Mouse (Mus musculus): ENCODE data around the gene Itga1.

Gene Itga1

DNA sequence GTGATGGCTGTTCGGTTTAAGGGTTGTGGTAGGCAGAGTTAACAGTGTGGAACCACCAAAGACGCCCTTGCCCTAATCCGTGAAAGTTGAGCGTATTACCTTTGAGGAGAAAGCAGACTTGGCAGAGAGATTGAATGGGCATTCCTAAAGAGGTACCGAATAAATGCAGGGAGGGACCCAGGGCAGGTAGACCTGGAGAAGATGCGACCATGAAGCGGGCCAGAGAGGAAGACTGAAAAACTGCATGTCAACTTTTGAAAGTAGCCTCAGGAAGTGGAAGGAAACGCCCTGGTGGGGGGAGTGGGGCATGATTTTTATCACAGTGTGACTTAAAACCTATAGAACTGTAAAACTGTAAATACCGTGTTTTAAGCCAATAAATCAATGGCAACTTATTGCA, 2.4 kb downstream of the Itga1 start:
- in situ Hi-C loops (cut with MseI, MboI): no loop called here

DNA sequence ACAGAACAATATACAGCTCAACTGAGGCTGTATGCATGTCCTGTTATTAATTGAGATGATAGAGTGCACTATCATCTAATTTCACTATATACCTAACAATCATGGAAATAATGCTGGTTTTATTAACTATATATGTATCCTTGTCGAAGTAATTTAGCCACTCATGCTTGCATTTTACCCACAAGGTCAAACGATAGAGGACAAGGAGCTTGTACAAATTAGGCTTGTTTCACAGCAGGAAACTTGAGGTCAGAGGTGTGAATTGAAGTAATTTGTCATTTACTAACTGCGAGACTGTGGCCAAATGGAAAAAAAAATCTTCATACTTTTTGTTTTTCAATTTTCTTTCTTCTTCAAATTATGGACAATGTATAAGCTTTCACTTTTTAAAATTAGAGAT, 3.5 kb downstream of the Itga1 start:
- in situ Hi-C loops (cut with MseI, MboI): no loop called here

DNA sequence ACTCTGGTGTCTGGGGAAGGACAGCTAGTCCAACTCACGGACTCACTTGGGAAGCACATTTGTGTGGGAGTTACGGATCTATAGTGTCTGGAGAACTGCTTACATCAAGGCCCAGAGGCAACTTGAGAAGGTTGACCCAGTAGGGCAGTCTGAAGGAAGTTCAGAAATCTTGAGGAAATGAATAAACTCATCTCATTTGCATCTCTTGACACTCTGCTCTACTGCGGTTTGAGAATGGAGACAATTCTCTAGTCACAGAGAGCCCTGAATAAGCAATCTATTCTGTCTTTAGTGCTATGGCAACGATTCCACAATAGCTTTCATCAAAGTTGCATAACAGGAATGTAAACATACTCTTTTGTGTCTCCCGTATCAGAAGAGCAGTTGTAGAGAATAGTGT, 4.8 kb downstream of the Itga1 start:
- in situ Hi-C loops (cut with MseI, MboI): no loop called here

DNA sequence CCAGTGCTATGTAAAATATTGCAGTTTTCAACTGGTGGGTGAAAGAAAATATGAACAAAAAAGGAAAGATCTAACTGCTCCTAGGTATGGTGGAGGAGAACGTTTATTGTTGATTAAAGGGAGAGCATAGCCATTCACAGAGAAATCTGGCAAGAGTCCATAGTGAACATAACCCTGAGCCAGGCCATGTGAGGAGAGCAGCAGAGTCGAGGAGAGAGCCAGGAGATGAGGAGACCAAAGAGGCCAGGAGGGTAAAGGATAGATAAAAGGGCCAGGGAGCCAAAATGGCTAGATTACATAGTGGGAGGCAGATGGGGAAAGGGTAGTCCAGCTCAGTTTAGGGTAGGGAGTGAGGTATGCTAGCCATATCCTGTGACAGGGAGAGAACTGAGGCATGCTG, 5.5 kb downstream of the Itga1 start:
- in situ Hi-C loops (cut with MseI, MboI): no loop called here

DNA sequence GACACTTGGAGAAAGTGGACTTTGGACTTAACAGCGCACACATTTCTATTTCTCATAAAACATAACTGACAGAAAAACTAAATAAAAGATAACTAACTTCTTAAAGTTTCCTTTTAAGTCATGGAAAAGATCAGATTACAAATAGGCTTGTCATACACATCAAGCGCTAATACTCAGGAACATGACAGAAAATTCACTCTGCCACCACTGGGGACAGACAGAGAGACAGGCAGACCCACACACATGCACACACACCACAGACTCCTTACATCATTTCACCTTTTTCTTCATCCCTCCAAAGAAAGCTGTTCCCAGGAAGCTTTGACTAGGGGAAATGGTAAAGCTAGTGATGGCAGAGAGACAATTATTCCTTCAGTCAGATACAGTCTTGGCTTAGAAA, 6.4 kb downstream of the Itga1 start:
- in situ Hi-C loops (cut with MseI, MboI): no loop called here

DNA sequence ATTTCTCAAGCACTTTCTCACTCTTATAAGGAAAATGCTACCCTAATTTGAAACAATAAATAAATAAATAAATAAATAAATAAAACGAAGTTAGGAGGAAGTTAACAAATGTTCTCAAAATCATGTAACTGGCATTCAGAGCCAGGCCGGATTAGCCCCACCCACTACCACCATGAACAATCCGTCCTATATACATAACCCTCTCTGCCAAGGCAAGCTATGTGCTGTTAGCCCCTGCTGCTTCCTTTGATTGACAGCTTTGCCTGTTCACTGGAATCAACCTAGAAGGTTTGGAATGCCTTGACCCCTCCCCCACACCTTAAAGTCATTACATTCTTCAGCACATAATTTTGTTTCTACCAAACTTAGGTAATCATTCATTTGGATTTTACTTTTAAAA, 10.3 kb downstream of the Itga1 start:
- in situ Hi-C loops (cut with MseI, MboI): no loop called here

DNA sequence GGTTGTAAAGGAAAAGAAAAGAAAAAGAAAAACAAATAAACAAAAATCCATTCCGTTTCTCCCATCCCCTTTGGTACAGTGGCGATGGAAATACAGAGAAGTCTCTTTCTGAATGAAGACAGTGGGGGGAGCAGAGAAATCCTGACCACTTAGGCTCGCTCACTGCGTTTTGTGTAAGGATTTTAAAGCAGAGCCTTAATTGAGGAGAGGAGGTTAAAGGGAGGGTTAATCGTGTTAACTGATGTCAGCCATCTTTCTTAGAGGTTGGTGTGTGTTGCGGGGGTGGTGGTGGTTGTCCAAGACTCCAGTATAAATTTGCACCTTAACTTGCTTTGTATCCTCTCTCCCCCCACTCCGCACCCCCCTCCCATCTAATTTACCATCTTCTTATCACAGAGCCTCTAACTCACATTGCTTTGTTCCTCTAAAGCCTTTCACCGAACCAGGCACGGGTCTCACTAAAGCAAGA, 10.8 kb downstream of the Itga1 start:
- in situ Hi-C loops (cut with MseI, MboI): no loop called here

DNA sequence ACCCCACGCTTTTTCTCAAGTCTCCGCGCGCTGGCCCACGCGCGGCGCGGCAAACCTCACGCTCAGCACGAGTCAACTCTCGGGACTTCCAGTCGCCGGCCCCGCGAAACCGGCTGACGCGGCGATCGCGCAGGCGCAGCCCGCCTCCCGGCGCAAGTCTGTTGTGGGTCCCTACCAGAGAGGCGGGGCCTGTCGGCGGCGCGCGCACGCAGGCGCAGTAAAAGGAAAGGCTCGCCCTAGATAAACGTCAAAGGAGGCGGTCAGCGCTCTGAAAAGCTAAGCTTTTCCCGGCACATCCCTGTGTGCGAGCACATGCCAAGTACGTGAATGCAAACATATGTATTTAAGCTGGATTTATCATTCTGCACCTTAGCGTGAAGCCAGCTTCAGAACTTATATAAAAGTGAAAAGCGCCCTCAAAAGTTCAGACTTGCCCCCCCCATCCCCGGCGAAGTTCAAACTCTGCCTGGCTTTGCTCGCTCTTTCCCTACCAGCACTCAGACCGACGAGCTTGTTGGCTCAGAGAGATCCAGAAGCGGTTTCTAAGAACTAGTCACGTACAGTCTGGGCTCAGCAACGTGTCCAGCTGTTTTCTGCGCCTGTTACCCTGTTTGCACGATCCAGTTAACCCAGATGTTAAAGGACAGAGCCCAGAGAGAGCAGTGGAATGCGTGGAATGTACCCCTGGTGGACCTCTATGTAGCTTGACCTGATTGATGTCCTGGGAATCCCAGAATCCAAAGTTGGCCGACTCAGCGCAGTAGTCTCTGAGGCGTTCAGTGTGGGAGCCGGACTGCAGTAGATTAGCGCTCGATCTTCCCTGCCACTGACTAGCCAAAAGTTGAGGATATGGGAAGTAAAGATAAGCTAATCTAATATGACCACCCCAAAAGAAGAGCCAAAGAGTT, 11.4 kb downstream of the Itga1 start, which contains the start of gene Pelo:
Pelo (minus strand) TSS at position 118 of the 908 bp plus-strand sequence.
- in situ Hi-C loops (cut with MseI, MboI): no loop called here

DNA sequence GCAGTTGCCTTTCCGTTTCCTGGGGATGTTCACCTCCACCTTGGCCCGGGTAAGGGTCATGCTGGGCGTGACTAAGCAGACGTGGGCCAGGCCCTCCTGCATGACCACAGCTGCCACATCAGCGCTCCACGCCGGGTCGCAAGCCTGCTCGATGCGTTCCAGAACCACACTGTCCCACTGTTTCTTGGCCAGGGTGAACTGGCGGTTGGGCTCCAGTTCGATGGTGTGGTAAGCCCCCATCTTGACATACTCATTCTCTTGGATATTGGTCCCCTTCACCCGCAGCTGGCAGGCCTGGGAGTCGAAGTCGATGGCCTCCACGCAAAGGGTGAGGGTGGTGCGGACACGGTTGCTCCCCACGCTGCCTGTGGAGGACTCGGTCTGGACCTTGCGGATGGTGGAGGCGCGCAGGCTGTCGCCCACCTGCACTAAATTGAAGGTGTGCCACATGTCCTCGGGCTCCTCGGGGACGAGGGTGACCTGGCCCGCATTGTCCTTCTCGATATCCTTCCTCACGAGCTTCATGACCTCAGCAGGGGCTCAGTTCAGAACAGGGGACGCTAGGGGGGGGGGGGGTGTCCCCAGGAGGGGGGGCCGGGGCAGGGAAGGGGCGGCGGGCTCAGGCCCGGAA, 12.3 kb downstream of the Itga1 start:
- in situ Hi-C loops (cut with MseI, MboI): no loop called here

DNA sequence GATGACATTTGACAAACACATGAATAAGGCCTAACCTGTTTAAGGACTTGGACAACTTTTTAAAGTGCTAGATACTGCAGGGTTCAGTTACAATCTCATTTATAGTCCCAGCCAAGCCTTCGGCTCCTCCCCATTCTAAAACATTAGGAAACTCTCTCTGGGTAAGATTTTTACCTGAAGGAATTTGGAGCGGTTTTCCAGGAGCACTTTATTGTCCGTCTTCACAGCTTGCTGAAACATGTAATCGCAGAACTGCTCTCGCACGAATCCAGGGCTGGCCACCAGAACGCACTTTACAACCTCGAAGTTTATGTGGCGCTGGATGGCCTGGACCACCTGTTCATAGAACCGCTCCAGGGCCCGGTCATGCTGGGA, 12.8 kb downstream of the Itga1 start:
- in situ Hi-C loops (cut with MseI, MboI): no loop called here

DNA sequence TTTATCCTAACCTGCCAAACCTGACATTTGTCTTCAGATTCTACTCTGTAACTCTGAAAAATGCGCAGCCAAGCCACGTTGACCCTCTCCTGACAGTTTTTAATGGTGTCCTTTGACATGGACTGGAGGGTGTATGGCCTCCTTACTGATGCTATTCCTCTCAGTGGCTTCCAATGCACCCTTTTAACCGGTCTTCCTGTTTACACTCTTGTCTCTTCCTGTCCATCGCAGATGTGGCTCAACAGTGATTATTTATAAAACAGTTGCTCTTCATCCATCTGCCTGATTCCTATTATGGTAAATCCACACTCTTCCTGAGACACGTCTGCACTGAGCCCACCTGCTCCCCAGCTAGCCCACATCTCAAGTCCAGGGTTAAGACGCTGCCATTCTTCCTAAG, 15.8 kb downstream of the Itga1 start:
- in situ Hi-C loops (cut with MseI, MboI): no loop called here

DNA sequence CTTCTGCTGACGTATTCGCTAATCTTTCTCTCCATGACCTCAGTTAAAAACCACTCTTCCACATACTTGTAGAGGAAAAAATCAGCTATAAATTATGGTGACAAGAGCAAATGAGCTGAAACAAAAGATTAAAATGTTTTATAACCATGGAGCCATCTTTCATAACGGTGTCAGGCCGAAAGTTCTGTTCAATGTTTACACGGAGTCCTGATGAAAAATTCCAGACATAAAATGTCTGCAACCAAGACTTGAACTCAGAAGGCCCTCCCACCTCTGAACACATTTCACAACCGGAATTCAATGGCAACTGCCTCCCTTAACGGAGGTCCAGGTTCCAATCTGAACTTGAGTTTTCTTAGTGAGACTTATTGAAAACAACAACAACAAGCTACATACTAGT, 19.4 kb downstream of the Itga1 start:
- in situ Hi-C loops (cut with MseI, MboI): no loop called here

DNA sequence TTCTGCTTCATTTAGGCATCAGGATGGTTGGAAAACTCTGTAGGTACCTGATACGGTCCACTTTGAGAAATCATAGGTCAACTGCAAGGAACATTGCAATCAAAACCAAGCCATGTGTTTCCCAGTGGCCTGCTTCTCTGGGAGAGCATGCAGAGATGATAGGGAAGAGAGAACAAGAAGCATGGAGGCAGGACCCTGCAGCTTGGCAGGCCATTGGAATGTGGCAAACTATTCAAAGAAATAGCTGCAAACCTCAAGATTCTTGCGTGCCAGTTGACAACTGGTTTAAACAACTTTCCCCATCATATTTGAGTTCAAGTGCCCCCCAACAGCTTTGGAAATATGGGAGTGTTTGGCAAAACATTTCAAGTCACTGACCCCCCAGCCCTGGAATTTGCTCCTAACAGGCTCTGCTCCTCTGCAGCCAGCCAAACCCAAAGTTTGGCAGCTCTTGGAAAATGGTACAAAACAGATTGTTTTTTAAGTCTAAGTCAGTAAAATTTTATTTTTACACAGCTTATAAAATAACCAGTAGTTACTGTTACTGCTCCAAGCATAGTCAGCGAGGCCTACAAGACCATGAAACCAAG, 21.7 kb downstream of the Itga1 start:
- in situ Hi-C loops (cut with MseI, MboI): no loop called here

DNA sequence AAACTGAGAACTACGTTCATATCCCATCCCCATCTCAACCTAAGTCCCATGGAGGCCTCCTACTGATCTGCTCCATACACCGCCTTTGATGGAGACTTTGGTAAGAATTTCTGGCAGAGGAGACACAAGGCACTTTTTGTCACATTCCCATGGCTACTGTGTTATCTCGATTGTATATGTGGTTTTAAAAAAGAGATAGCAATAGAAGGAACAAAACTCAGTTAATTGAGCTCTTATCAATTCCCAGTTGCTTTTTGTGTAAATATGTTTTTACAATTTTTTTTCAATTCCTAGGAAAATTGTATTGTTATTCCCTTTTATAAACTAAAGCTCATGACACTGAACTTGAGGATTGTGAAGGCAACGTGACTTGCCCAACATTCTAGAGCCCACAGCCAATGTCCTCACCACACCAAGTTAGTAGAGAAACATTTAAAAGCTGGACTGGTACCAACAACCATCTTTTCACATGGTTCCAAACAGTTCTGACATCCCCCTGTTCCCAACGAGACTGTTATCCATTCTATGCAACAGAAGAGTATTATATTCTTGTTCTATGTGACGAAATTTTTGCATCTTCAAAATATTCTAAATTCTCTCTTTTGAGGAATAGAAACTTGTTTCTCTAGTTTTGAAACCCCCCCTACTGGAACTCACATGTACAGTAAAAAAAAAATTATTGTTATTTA, 22.6 kb downstream of the Itga1 start:
- in situ Hi-C loops (cut with MseI, MboI): no loop called here

DNA sequence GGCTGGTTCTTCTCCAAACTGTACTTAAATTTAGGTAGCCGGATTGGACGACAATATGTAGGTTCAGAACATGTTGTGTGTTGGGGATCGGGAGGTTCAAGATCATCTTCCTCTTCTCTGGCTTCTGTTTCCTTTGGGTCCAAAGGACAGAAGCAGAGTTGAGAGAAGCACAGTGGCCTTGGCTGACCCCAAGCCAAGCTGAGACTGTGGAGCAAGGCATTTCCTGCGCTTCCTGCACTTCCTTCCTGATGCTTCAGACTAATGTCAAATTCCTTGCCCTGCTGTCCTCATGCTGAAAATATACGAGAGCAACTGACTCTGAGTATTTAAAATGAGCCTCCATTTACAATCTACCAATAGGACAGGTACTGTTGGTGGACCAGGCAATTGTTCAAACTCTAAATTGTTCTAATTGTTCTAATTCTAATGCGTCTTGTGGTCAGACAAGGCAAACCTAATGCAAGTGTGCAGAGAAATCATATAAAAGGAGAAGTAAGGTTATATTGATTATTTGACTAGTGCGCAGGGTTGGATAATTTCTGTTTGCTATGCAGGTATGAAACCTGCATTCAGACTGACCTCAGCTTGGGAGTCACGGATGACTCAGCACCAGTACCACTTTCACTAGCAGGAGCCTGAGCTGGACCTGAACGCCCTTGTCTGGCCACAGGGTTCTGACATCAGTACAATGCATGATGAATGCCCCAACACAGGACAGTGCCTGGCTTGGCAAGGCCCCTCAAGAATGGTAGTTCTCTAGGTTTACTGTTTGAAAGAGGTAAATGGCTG, 24.2 kb downstream of the Itga1 start:
- in situ Hi-C loops (cut with MseI, MboI): no loop called here

DNA sequence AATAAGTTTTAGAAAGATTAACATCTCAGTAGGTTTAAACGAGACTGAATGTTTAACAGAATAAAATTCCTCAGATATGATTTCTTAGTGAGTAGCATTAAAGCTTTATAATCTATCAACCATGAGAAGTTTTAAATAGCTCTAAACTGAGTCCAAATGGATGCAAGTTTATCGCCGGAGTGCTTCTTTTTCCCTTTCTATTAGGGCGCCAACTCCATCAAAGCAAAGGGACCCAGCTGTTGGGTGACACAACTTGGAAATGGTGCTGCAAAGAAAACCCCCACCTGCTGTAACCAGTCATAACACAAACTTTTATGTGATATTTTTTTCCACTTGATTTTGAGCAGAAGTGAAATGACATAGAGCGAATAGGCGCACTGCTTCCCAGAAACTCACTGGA, 29.4 kb downstream of the Itga1 start:
- in situ Hi-C loops (cut with MseI, MboI): no loop called here

DNA sequence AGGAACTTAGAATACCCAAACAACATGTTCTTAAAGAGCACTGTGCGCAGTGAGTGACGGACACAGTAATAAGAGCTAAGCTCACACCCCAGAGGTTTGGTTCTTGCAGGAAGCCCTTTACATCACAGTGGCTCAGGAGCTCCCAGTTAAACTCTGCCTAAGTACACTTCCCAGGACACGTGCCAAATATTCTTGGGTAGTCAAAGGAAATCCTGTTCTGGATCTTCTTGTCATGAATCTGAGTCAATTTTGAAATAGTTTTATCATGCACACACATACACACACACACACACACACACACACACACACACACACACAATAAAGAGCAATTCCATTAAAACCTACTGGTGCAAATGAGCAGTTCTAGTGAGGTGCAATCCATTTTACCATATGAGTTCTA, 30.3 kb downstream of the Itga1 start:
- in situ Hi-C loops (cut with MseI, MboI): no loop called here

DNA sequence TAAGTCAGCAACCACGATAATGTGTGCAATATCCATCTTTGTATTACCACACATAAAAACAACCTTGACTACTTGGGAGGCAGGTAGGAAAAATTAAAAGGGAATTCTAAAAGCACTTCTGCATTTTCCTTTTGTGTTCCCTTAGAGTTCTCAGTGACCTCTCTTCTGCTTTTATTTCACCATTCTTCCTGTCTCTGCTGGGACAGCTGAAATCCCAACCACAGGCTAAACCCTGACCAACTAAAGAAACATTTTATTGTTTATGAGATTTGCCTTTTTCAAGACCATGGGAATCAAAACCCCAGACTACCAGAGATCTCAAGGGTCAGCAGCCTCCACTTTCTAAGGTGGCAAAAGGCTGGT, 33.8 kb downstream of the Itga1 start:
- in situ Hi-C loops (cut with MseI, MboI): no loop called here

DNA sequence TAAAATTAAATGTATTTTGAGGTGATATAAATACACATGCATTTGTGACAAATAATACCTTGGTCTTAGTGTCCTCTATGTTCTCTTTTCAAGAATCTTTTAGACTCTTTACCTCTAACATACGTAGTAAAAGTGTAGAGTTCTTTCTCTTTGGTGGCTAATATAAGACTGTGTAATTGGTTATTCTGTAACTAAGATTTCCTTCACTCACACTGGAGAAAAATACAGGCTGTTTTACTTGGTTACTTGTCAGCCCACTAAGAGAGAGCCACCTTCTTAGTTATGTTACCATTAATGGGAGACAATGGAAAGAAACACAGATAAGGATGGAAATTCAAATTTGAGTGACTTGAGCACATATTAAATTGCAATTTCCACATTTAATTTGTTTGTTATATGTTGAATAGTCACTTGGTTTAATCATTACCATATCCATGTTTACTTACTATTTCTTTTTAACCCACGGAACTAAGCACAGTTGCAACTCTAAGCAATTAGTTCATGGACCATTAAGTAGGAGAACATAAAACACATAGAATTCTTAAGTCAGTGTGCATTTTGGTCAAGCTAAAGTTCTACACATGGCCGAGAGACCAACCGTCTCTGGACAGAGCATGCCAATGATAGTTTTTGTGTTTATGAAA, 34.3 kb downstream of the Itga1 start:
- in situ Hi-C loops (cut with MseI, MboI): no loop called here

DNA sequence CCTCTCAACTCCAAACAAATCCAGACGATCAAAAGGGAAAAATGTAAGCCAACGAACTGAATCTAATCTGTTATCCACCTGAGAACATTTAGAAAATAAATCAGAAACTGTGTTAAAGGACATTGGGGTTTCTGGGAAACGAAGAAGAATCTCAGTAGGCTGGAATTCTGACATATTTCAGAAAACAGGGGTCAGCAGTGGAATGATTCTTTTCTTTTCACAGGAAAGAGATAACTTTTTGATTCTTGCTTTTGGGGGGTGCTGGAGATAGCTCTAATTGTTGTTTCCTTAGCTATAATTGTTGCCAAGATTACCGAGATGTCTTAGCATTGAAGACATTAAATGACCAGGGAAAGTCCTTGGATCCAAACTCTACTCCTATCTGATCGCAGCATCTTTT, 44.2 kb downstream of the Itga1 start:
- in situ Hi-C loops (cut with MseI, MboI): no loop called here

DNA sequence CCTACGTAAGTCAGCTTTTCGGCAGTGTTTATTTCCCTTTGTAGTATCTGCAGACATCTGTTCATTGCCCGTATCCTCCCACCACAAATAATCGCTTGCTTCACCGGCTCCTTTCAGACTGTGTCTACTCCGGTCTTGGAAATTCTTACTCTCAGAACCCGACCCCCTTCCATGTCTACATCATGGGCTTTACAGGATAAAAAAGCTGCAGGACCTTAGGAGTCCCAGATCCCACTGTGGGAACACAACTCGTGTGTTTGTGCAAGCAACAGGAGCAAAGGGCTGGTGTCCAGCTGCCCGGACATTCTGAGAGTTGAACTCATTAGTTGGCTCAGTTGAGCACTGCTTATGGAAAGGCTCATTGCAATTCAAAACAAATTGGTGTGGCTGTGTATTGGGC, 47.0 kb downstream of the Itga1 start:
- in situ Hi-C loops (cut with MseI, MboI): no loop called here
